Mouse (Mus musculus): ENCODE results near the gene Gm10662. TPM values are rescaled to one million over a fixed set of nuclear protein-coding genes. Genes with fewer than 3 reads are reported as not detected.
"Not testable (repeated sequence)": the region's sequence is repeated elsewhere in the genome, so short reads cannot be mapped to it uniquely, and the experiment has no call there.

The Gm10662 gene
- not detected in 2 replicates for polyA plus RNA-seq (2015; fragmentation: Nextera tagmentation; extraction: Ambion mirVana)

DNA sequence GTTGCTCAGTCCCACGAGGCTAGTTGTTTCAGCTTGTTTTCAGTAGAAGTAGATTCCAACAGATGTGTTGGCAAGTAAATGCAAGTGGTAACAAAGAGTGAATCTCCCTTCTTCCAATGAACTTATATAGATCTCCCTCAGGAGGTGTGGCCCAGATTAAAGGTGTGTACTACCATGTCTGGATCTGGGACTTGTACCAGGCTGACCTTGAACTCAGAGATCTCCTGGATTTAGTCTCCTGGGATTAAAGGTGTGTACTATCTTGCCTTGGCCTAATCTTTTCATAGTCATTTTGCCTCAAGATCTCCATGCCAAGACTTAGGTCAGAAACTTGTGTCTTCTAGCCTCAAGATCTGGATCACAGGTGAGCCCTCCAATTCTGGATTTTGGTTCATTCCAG lies at the start of gene Gm10662:
Gm10662 (minus strand) TSS at position 101 of the 400 bp plus-strand sequence.
- not testable (repeated sequence) for DNase-seq (ENCODE audit: low spot score)

DNA sequence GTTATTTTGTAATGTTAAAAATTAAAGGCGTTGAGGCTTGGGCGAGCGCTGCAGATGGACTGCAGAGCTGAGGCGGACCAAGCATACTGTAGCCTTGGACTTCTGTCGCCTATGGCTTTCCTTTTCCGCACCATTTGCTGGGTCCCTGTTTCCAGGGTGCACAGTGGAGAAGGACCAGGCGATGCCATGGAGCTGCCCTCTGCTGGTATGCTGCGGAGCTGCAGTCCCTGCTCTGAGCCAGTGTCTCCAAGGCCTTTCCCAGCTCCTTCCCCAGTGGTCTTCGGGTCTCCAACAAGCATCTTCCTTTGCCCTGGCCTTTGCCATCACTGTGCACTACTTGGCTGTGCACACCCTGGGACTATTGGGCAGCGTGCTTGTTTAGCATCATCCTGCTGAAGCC lies 19.2 kb upstream of the Gm10662 start:
- not testable (repeated sequence) for DNase-seq (ENCODE audit: low spot score)

Other genes starting within 250 kb of the Gm10662 start
- not detected in 2 replicates for gene Gm4214, start 159.8 kb downstream of the Gm10662 start, polyA plus RNA-seq (2015; fragmentation: Nextera tagmentation; extraction: Ambion mirVana)
- not detected in 2 replicates for gene Gm4216, start 124.6 kb downstream of the Gm10662 start, polyA plus RNA-seq (2015; fragmentation: Nextera tagmentation; extraction: Ambion mirVana)
- gene Vmn1r163, start 88.9 kb downstream of the Gm10662 start, polyA plus RNA-seq (2015; fragmentation: Nextera tagmentation; extraction: Ambion mirVana), result not detected in 2 replicates
- not detected in 2 replicates for gene Gm8720, start 77.0 kb downstream of the Gm10662 start, polyA plus RNA-seq (2015; fragmentation: Nextera tagmentation; extraction: Ambion mirVana)
- not detected in 2 replicates for gene Vmn1r165, start 72.9 kb upstream of the Gm10662 start, polyA plus RNA-seq (2015; fragmentation: Nextera tagmentation; extraction: Ambion mirVana)
- gene Vmn1r166, start 107.2 kb upstream of the Gm10662 start, polyA plus RNA-seq (2015; fragmentation: Nextera tagmentation; extraction: Ambion mirVana), result not detected in 2 replicates
- not detected in 2 replicates for gene Gm6902, start 134.4 kb upstream of the Gm10662 start, polyA plus RNA-seq (2015; fragmentation: Nextera tagmentation; extraction: Ambion mirVana)
- gene Nlrp4e, start 156.7 kb upstream of the Gm10662 start, polyA plus RNA-seq (2015; fragmentation: Nextera tagmentation; extraction: Ambion mirVana), result not detected in 2 replicates
- not detected in 2 replicates for gene Nlrp5, start 241.4 kb upstream of the Gm10662 start, polyA plus RNA-seq (2015; fragmentation: Nextera tagmentation; extraction: Ambion mirVana)

Data from thymus, postnatal 0 days (tissue).